Mouse (Mus musculus): ENCODE measurements at regions not wholly inside any gene's neighbourhood (a gene's known extent, or its start where the extent isn't known, plus 50 kb on each side); places are given as distances from the start of the nearest gene placed in this dataset.

DNA sequence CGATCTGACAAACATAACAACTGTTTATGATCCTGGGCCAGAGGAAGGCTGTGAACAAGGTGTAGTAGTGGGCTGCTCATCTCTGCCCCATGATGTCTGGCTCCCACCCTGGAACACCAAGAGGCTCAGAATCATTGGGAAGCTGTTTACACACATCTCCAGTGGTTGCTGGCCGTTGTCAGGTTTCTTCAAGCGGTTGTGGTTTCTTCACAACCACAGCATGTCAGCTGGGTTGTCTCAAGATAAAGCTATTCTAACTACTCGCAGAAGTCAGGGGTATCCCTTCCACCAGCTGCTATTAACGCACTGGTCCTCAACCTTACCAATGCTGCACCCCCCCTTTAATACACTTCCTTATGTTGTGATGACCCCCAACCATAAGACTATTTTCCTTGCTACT lies 73.7 kb upstream of the Pcsk6 start:
- no peaks in the 10 kb centered on the region for H3K9me3 ChIP-seq (replicated peaks; ENCODE audit: insufficient read depth, low read length)
- DNase-seq (ENCODE audit: low read depth, low spot score) = no peak
- no peak overlapping the region for H3K27ac ChIP-seq (ENCODE audit: control insufficient read depth, low read depth, low read length)
- no peaks in the 10 kb centered on the region for H3K36me3 ChIP-seq (ENCODE audit: control insufficient read depth in 1 of 2, insufficient read depth in 2 of 2, low read length in 2 of 2)
- no peaks in the 10 kb centered on the region for H3K79me2 ChIP-seq (ENCODE audit: control insufficient read depth, insufficient read depth, low read length, poor library complexity)
- no peak overlapping the region for H3K4me3 ChIP-seq (ENCODE audit: control insufficient read depth in 1 of 2, insufficient read depth in 1 of 2, low read depth in 2 of 2, low read length in 2 of 2)
- no peak overlapping the region for H3K9ac ChIP-seq (ENCODE audit: control insufficient read depth, low read depth, low read length, poor library complexity, severe bottlenecking)
- no peaks in the 10 kb centered on the region for H3K4me1 ChIP-seq (ENCODE audit: control insufficient read depth in 1 of 2, insufficient read depth in 2 of 2, low read length in 2 of 2)
- no peaks in the 10 kb centered on the region for H3K27me3 ChIP-seq (ENCODE audit: control insufficient read depth in 1 of 2, insufficient read depth in 2 of 2, low read length in 2 of 2)
- TF ChIP-seq POLR2A (IDR thresholded peaks at IDR 0.05; ENCODE audit: control insufficient read depth in 1 of 2, insufficient read depth in 1 of 2, low read depth in 1 of 2, low read length in 2 of 2, poor library complexity in 1 of 2) = no peak
- no peak for TF ChIP-seq ZMIZ1 (IDR thresholded peaks at IDR 0.05; ENCODE audit: low read depth, low read length)
- TF ChIP-seq EP300 (IDR thresholded peaks at IDR 0.05; ENCODE audit: low read depth in 1 of 2, low read length in 2 of 2) = no peak
- no peak for TF ChIP-seq JUND (IDR thresholded peaks at IDR 0.05; ENCODE audit: low read depth, low read length)
- no peak for TF ChIP-seq MYC (IDR thresholded peaks at IDR 0.05; ENCODE audit: low read depth, low read length)
- TF ChIP-seq GATA1 (IDR thresholded peaks at IDR 0.05; ENCODE audit: low read depth, low read length) = no peak
- TF ChIP-seq MAX (IDR thresholded peaks at IDR 0.05; ENCODE audit: low read length) = no peak
- TF ChIP-seq POLR2AphosphoS5 (IDR thresholded peaks at IDR 0.05; ENCODE audit: borderline replicate concordance, low read depth, low read length) = no peak
- no peak for TF ChIP-seq CHD1 (IDR thresholded peaks at IDR 0.05; ENCODE audit: low read depth, low read length)
- no peak for TF ChIP-seq NRF1 (IDR thresholded peaks at IDR 0.05; ENCODE audit: insufficient read depth, low read depth, low read length, poor library complexity, severe bottlenecking)
- TF ChIP-seq SMC3 (IDR thresholded peaks at IDR 0.05; ENCODE audit: low read depth, low read length) = no peak
- TF ChIP-seq MAZ (IDR thresholded peaks at IDR 0.05; ENCODE audit: low read depth, low read length) = no peak
- no peak for TF ChIP-seq SIN3A (IDR thresholded peaks at IDR 0.05; ENCODE audit: low read length)
- no peak for TF ChIP-seq ETS1 (IDR thresholded peaks at IDR 0.05; ENCODE audit: low read depth, low read length)
- no peak for TF ChIP-seq MXI1 (IDR thresholded peaks at IDR 0.05; ENCODE audit: low read depth, low read length)

- H3K9me3 ChIP-seq (replicated peaks; ENCODE audit: insufficient read depth, low read length) = no peaks in the 10 kb centered on the region
- DNase-seq (ENCODE audit: low read depth, low spot score) = no peak
- no peaks in the 10 kb centered on the region for H3K79me2 ChIP-seq (ENCODE audit: control insufficient read depth, insufficient read depth, low read length, poor library complexity)
- H3K36me3 ChIP-seq (ENCODE audit: control insufficient read depth in 1 of 2, insufficient read depth in 2 of 2, low read length in 2 of 2) = no peaks in the 10 kb centered on the region
- TF ChIP-seq GATA1 (IDR thresholded peaks at IDR 0.05; ENCODE audit: low read depth, low read length) (no peak), MYC (IDR thresholded peaks at IDR 0.05; ENCODE audit: low read depth, low read length) (no peak), KAT2A (conservative IDR thresholded peaks at IDR 0.05; ENCODE audit: low read depth, low read length) (no peak), RCOR1 (IDR thresholded peaks at IDR 0.05; ENCODE audit: low read depth, low read length) (no peak), POLR2A (IDR thresholded peaks at IDR 0.05; ENCODE audit: control insufficient read depth in 1 of 2, insufficient read depth in 1 of 2, low read depth in 1 of 2, low read length in 2 of 2, poor library complexity in 1 of 2) (no peak), MYB (IDR thresholded peaks at IDR 0.05; ENCODE audit: low read depth, low read length) (no peak), ZMIZ1 (IDR thresholded peaks at IDR 0.05; ENCODE audit: low read depth, low read length) (no peak)
- no peaks in the 10 kb centered on the region for H3K4me1 ChIP-seq (ENCODE audit: control insufficient read depth in 1 of 2, insufficient read depth in 2 of 2, low read length in 2 of 2)
- H3K27me3 ChIP-seq (ENCODE audit: control insufficient read depth in 1 of 2, insufficient read depth in 2 of 2, low read length in 2 of 2) = no peaks in the 10 kb centered on the region
- no peak overlapping the region for H3K9ac ChIP-seq (ENCODE audit: control insufficient read depth, low read depth, low read length, poor library complexity, severe bottlenecking)
- no peak overlapping the region for H3K27ac ChIP-seq (ENCODE audit: control insufficient read depth, low read depth, low read length)
- no peak overlapping the region for H3K4me3 ChIP-seq (ENCODE audit: control insufficient read depth in 1 of 2, insufficient read depth in 1 of 2, low read depth in 2 of 2, low read length in 2 of 2)
Observed at GRCm38 (mm10) chr7:65790264-65790663, 71.3 kb upstream of the Pcsk6 start.
